8 mouse cellular contexts compared by ENCODE assay signal in genomic region chr4:82690267-82690666, GRCm38 (mm10). TPM values are rescaled to one million over a fixed set of nuclear protein-coding genes. Genes with fewer than 3 reads are reported as not detected.
DNase-seq lines count a peak whose midpoint lies in the region; ATAC-seq lines count a peak whose summit lies in the region.

No protein-coding gene starts in this region.

- H3K36me3 ChIP-seq in midbrain, embryonic 11.5 days (ENCODE audit: control insufficient read depth, insufficient read depth, low read length) = no peaks in the 10 kb centered on the region
- no peaks in the 10 kb centered on the region for H3K36me3 ChIP-seq in midbrain, embryonic 10.5 days
- H3K36me3 ChIP-seq in embryonic facial prominence, embryonic 11.5 days (replicated peaks; ENCODE audit: control insufficient read depth, insufficient read depth, low read depth, low read length) = no peaks in the 10 kb centered on the region
- no peaks in the 10 kb centered on the region for H3K36me3 ChIP-seq in heart, embryonic 11.5 days (ENCODE audit: control insufficient read depth, insufficient read depth, low read length)

- no peak overlapping the region for H3K27ac ChIP-seq in midbrain, embryonic 11.5 days (ENCODE audit: low read depth, low read length)
- H3K27ac ChIP-seq in midbrain, embryonic 10.5 days (replicated peaks) = no peak overlapping the region
- H3K27ac ChIP-seq in embryonic facial prominence, embryonic 11.5 days (replicated peaks; ENCODE audit: low read depth, low read length) = 0 out of 2 replicates have a peak overlapping the region, but pooled peaks have one; percentile 1
- H3K27ac ChIP-seq in heart, embryonic 11.5 days (ENCODE audit: low read depth, low read length) = peak overlapping the region; percentile 46

- H3K4me2 ChIP-seq in midbrain, embryonic 11.5 days = no peak overlapping the region
- H3K4me2 ChIP-seq in embryonic facial prominence, embryonic 11.5 days (ENCODE audit: low read depth, low read length) = no peak overlapping the region
- no peak overlapping the region for H3K4me2 ChIP-seq in heart, embryonic 11.5 days

- H3K9ac ChIP-seq in midbrain, embryonic 11.5 days (ENCODE audit: low read length) = no peak overlapping the region
- H3K9ac ChIP-seq in embryonic facial prominence, embryonic 11.5 days (replicated peaks; ENCODE audit: low read length) = no peak overlapping the region
- H3K9ac ChIP-seq in heart, embryonic 11.5 days (ENCODE audit: low read depth, low read length) = no peak overlapping the region

- DNase-seq in midbrain, embryonic 11.5 days (ENCODE audit: low spot score, missing footprints) = no peak
- no peak for DNase-seq in midbrain, embryonic 10.5 days (ENCODE audit: low spot score)
- peak; percentile 41 for DNase-seq in embryonic facial prominence, embryonic 11.5 days (ENCODE audit: low spot score)
- peak; percentile 31 to 36 for DNase-seq in layer of hippocampus, postnatal 25 days (ENCODE audit: extremely low spot score in 1 of 2, low spot score in 1 of 2)
- DNase-seq in right cerebral cortex, postnatal 4 days = peak; percentile 45
- DNase-seq in spleen, postnatal 36 days (ENCODE audit: low spot score in 2 of 2) = no peak

- ATAC-seq in midbrain, embryonic 11.5 days (ENCODE audit: low FRiP score) = peak; percentile 54
- ATAC-seq in embryonic facial prominence, embryonic 11.5 days (replicated peaks; ENCODE audit: insufficient number of reproducible peaks, low FRiP score, low TSS enrichment, low read depth) = 0 out of 2 replicates have a peak, but pooled peaks have one; percentile 34
- peak; percentile 27; the same call in 1 of the 2 replicates for ATAC-seq in heart, embryonic 11.5 days (replicated peaks; ENCODE audit: insufficient number of reproducible peaks, low FRiP score, low TSS enrichment)
- no peak for ATAC-seq in CD4-positive, CD25-positive, alpha-beta regulatory T cell, adult 4 months

- no peak overlapping the region for H3K4me3 ChIP-seq in midbrain, embryonic 11.5 days (ENCODE audit: low read depth, low read length)
- H3K4me3 ChIP-seq in midbrain, embryonic 10.5 days = no peak overlapping the region
- H3K4me3 ChIP-seq in embryonic facial prominence, embryonic 11.5 days (ENCODE audit: low read depth, low read length) = no peak overlapping the region
- no peak overlapping the region for H3K4me3 ChIP-seq in heart, embryonic 11.5 days (ENCODE audit: low read depth, low read length)

- H3K9me3 ChIP-seq in midbrain, embryonic 11.5 days (ENCODE audit: control insufficient read depth, low read length) = no peaks in the 10 kb centered on the region
- no peaks in the 10 kb centered on the region for H3K9me3 ChIP-seq in midbrain, embryonic 10.5 days (replicated peaks)
- H3K9me3 ChIP-seq in embryonic facial prominence, embryonic 11.5 days (replicated peaks; ENCODE audit: control insufficient read depth, low read length) = no peaks in the 10 kb centered on the region
- H3K9me3 ChIP-seq in heart, embryonic 11.5 days (replicated peaks; ENCODE audit: control insufficient read depth, low read length) = no peaks in the 10 kb centered on the region

- H3K4me1 ChIP-seq in midbrain, embryonic 11.5 days (ENCODE audit: control insufficient read depth, insufficient read depth, low read length) = no peaks in the 10 kb centered on the region
- H3K4me1 ChIP-seq in midbrain, embryonic 10.5 days = peaks cover 13% of the 10 kb centered on the region
- H3K4me1 ChIP-seq in embryonic facial prominence, embryonic 11.5 days (ENCODE audit: control insufficient read depth, insufficient read depth, low read length) = peaks cover 3% of the 10 kb centered on the region; the same call in 1 of the 2 replicates
- peaks cover 20% of the 10 kb centered on the region for H3K4me1 ChIP-seq in heart, embryonic 11.5 days (ENCODE audit: control insufficient read depth, insufficient read depth, low read length)

- WGBS in midbrain, embryonic 11.5 days = 70% methylated on average over 7 of the region's 7 CpGs
- WGBS in midbrain, embryonic 10.5 days = 78% methylated on average over 7 of the region's 7 CpGs
- WGBS in embryonic facial prominence, embryonic 11.5 days = 56% methylated on average over 7 of the region's 7 CpGs
- 34% methylated on average over 7 of the region's 7 CpGs for WGBS in heart, embryonic 11.5 days (ENCODE audit: insufficient replicate concordance)

- H3K27me3 ChIP-seq in midbrain, embryonic 11.5 days (ENCODE audit: control insufficient read depth, insufficient read depth, low read length) = no peaks in the 10 kb centered on the region
- H3K27me3 ChIP-seq in midbrain, embryonic 10.5 days (ENCODE audit: low read depth, poor library complexity, severe bottlenecking) = no peaks in the 10 kb centered on the region
- H3K27me3 ChIP-seq in embryonic facial prominence, embryonic 11.5 days (ENCODE audit: control insufficient read depth, insufficient read depth, low read length) = no peaks in the 10 kb centered on the region
- no peaks in the 10 kb centered on the region for H3K27me3 ChIP-seq in heart, embryonic 11.5 days (ENCODE audit: control insufficient read depth, insufficient read depth, low read length)

RNA-seq across cellular contexts. Expression of gene Nfib, which starts 15.3 kb away (rescaled TPM):
- polyA plus RNA-seq in midbrain, embryonic 11.5 days (2014; fragmentation: Nextera tagmentation; extraction: Ambion mirVana) = 19.9 and 21.7 TPM in 2 replicates
- 9.8 and 17.4 TPM in 2 replicates for polyA plus RNA-seq in midbrain, embryonic 10.5 days (2016; fragmentation: Nextera tagmentation; extraction: Ambion mirVana)
- 30.9 and 33.3 TPM in 2 replicates for polyA plus RNA-seq in embryonic facial prominence, embryonic 11.5 days (2014; fragmentation: Nextera tagmentation; extraction: Ambion mirVana)
- polyA plus RNA-seq in heart, embryonic 11.5 days (2014; fragmentation: Nextera tagmentation; extraction: Ambion mirVana) = 54.6 and 59.0 TPM in 2 replicates
- total RNA-seq in layer of hippocampus, postnatal 25 days (2021) = 100 to 1,000 TPM; 163 to 199 TPM
- under 1 TPM in 1 of 2 experiments, not detected in 1; 0.20 TPM for polyA plus RNA-seq in CD4-positive, CD25-positive, alpha-beta regulatory T cell, adult 4 months (2017; shearing (Covaris generic))

Comparison
In these comparisons a context has a peak if more than half of its experiments do, and no peak if none do; other contexts are left out.
1. DNase-seq: peak in embryonic facial prominence, embryonic 11.5 days (single experiment), layer of hippocampus, postnatal 25 days (2 of 2) and right cerebral cortex, postnatal 4 days (single experiment); none in midbrain, embryonic 11.5 days (single experiment), midbrain, embryonic 10.5 days (single experiment) and spleen, postnatal 36 days (0 of 2).
2. H3K27ac ChIP-seq: peak in embryonic facial prominence, embryonic 11.5 days (single experiment) and heart, embryonic 11.5 days (single experiment); none in midbrain, embryonic 11.5 days (single experiment) and midbrain, embryonic 10.5 days (single experiment).